Mouse (Mus musculus) heart, adult 2 months (tissue): ENCODE data around the gene Cyp4f15. TPM values are rescaled to one million over a fixed set of nuclear protein-coding genes. Genes with fewer than 3 reads are reported as not detected.
A peak's percentile ranks its signal among the peaks of the same experiment; 100 is the strongest.

ENCODE experiments used
- DNase-seq, 2 experiments: peaks; one replicate each; pipeline ENCODE4 v3.0.0; 2021
- H3K27ac ChIP-seq: fragments of 200-600 bp; 2 replicates; pipeline ENCODE4 v1.8.1; 2022
- H3K27me3 ChIP-seq: fragments of 200-500 bp; 2 replicates; pipeline ENCODE4 v1.6.1; 2012; ENCODE audit warnings: mild to moderate bottlenecking, low read length, inconsistent platforms, mixed read lengths; ENCODE audit not compliant: control insufficient read depth, insufficient read depth
- H3K36me3 ChIP-seq: fragments of 200-500 bp; 2 replicates; pipeline ENCODE4 v1.6.1; 2012; ENCODE audit warnings: low read length, inconsistent platforms; ENCODE audit not compliant: control insufficient read depth, insufficient read depth
- H3K4me1 ChIP-seq: fragments of 200-500 bp; 2 replicates; pipeline ENCODE4 v1.6.1; 2011; ENCODE audit warnings: low read length; ENCODE audit not compliant: control insufficient read depth, insufficient read depth
- H3K4me3 ChIP-seq: fragments of 200-600 bp; 2 replicates; pipeline ENCODE4 v1.8.1; 2022
- H3K79me2 ChIP-seq: fragments of 200-500 bp; replicated peaks from 2 replicates; pipeline ENCODE4 v1.6.1; 2012; ENCODE audit warnings: mild to moderate bottlenecking, inconsistent platforms, low read length, moderate library complexity, mixed read lengths; ENCODE audit not compliant: control insufficient read depth, insufficient read depth
- H3K9ac ChIP-seq: fragments of 200-500 bp; 2 replicates; pipeline ENCODE4 v1.6.1; 2012; ENCODE audit warnings: low read depth, mild to moderate bottlenecking, control low read depth, inconsistent platforms, low read length, mixed read lengths
- CTCF ChIP-seq: fragments of 200-600 bp; IDR thresholded peaks from 2 replicates; pipeline ENCODE4 v1.8.1; 2022; ENCODE audit warnings: antibody characterized with exemption, mild to moderate bottlenecking, moderate library complexity
- EP300 ChIP-seq: fragments of 200-500 bp; IDR thresholded peaks from 2 replicates; pipeline ENCODE4 v1.6.1; 2011; ENCODE audit warnings: low read depth, low read length, control low read depth; ENCODE audit not compliant: insufficient read depth
- POLR2A ChIP-seq: fragments of 200-500 bp; IDR thresholded peaks from 2 replicates; pipeline ENCODE4 v1.6.1; 2011; ENCODE audit warnings: mild to moderate bottlenecking, low read depth, low read length, control low read depth; ENCODE audit not compliant: insufficient read depth
- WGBS: fragments of 180-500 bp; shearing (Covaris S2); methylation state at CpG from one replicate; pipeline ENCODE4 v1.1.7; 2018; 5-methylcytosine and 5-hydroxymethylcytosine counted together
- intact Hi-C: fragments of 180-260 bp; cut with DNase I; formaldehyde crosslinking; loops from one replicate; pipeline ENCODE4 v1.15.1; 2025
- polyA plus RNA-seq: library from polyadenylated mRNA; depleted of rRNA; stranded (reverse); fragments of >200 nt; gene quantifications from 2 replicates; pipeline ENCODE4 v1.2.3, GENCODE M21; 2012
- total RNA-seq, 2 experiments: library from RNA; stranded (reverse); gene quantifications; 2 replicates each; pipeline ENCODE4 v1.2.3; 2021

The Cyp4f15 gene
- total and polyA plus RNA-seq, 3 experiments, result 1.0 TPM; not detected in 2

DNA sequence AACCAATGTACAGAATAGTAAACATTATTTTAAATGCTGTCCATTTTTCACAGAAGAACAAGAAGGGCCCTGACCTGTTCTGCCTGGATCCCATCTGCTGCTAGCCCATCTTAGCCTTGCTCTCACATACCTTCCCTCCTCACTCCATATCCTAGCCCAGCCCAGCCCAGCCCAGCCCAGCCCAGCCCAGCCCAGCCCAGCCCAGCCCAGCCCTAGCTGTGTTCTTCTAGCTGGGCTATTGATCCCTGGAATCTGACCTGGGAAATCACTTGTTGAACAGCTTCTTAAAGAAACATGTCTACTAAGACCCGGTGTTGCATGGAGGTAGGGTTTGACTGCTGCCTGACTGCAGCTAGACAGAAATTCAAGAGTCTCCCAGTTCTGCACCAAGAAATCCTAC lies 27.2 kb upstream of the Cyp4f15 start:
- Histone ChIP-seq H3K4me3 (no peak overlapping the region), H3K36me3 (no peaks in the 10 kb centered on the region), H3K4me1 (no peaks in the 10 kb centered on the region), H3K27me3 (no peaks in the 10 kb centered on the region), H3K27ac (no peak overlapping the region), H3K9ac (no peak overlapping the region), H3K79me2 (no peaks in the 10 kb centered on the region)
- TF ChIP-seq CTCF, result no peak
- no peak for TF ChIP-seq POLR2A
- no peak for TF ChIP-seq EP300
- 82% methylated on average over 1 of the region's 1 CpGs for WGBS
- no peak for DNase-seq
- intact Hi-C loops, result no loop called here

DNA sequence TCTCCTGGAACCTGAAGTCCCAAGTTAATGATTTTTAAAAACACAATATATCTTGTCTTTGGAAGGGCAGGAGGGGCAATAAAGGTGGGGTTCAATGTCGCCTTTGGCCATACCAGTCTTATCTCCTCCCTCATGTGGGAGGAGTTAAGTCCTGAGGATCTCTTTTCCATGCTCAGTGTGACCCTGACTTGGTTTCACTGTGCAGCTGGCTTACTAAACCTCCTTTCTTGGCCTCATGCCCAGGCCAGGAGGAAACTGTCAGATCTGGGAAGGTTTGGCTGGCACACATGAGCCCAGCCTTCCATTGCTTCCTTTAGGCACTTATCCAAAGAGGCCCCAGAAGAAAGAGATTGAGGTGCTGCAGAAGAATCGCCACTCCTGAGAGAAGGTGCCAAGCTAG lies 26.7 kb upstream of the Cyp4f15 start, which contains the start of gene Cyp4f40:
TSS of gene Cyp4f40 (plus strand) at position 189 of the 400 bp plus-strand sequence.
- intact Hi-C loops, result no loop called here
- DNase-seq, result peak in 1 of 2 experiments; percentile 9

DNA sequence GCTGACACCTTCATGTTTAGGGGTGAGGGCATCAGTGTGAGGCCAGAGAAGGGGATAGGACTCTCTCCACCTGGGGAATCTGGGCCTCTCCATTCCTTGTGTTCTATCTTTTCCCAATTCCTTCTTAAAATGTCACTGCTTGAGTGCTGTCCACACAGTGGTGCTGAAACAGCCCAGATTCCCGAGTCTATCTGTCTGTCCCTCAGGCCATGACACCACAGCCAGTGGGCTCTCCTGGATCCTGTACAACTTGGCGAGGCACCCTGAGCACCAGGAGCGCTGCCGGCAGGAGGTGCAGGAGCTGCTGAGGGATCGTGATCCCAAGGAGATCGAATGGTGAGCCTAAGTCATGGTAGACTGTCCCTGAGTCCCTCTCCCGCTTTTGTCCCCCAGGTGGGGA lies 11.5 kb upstream of the Cyp4f15 start:
- Histone ChIP-seq H3K4me3 (no peak overlapping the region), H3K36me3 (no peaks in the 10 kb centered on the region), H3K27me3 (no peaks in the 10 kb centered on the region), H3K27ac (no peak overlapping the region), H3K9ac (no peak overlapping the region), H3K79me2 (no peaks in the 10 kb centered on the region), H3K4me1 (no peaks in the 10 kb centered on the region)
- no peak for DNase-seq
- WGBS, result 51% methylated on average over 7 of the region's 7 CpGs
- TF ChIP-seq POLR2A (no peak), EP300 (no peak), CTCF (no peak)
- intact Hi-C loops, result no loop called here

More for the DNA sequence above, 26.7 kb upstream of the Cyp4f15 start, which contains the start of gene Cyp4f40:
- H3K4me3 ChIP-seq, result no peak within 1 kb of the TSS
- no peak within 1 kb of the TSS for H3K27ac ChIP-seq
- no peaks in the 10 kb centered on the region for H3K79me2 ChIP-seq
- no peaks in the 10 kb centered on the region for H3K4me1 ChIP-seq
- no peaks in the 10 kb centered on the region for H3K27me3 ChIP-seq
- no peaks in the 10 kb centered on the region for H3K36me3 ChIP-seq
- no peak within 1 kb of the TSS for H3K9ac ChIP-seq
- WGBS, result 3% methylated on average over 2 of the region's 2 CpGs
- TF ChIP-seq POLR2A (no peak), CTCF (no peak), EP300 (no peak)

DNA sequence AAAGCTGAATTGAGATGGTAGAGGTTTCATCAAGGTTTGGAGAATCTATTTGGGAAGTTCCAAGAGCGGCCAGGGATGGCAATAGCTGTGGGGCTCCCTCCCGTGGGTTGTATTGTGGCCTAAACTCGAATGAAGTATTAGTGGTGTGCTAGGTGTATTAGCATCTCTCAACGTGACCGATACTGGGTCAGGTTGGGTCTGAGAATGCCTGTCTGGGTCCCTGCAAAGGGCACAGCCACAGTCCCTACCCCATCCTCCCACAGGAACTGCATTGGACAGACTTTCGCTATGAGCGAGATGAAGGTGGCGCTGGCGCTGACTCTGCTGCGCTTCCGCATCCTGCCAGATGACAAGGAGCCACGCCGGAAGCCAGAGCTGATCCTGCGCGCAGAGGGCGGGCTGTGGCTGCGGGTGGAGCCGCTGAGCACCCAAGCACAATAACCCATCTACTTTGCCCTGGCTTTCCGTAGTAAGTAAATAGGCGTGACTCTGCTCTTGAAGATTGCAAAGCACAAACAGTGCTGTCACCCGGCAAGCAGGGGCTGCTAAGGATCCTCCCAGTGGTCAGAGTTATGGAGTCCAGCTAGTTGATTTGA lies 9.3 kb upstream of the Cyp4f15 start:
- intact Hi-C loops, result no loop called here
- 34% methylated on average over 21 of the region's 21 CpGs for WGBS
- no peaks in the 10 kb centered on the region for H3K27me3 ChIP-seq
- no peak overlapping the region for H3K27ac ChIP-seq
- H3K79me2 ChIP-seq, result no peaks in the 10 kb centered on the region
- no peak for DNase-seq
- no peaks in the 10 kb centered on the region for H3K36me3 ChIP-seq
- TF ChIP-seq POLR2A (no peak), EP300 (no peak), CTCF (no peak)
- no peak overlapping the region for H3K4me3 ChIP-seq
- no peak overlapping the region for H3K9ac ChIP-seq
- H3K4me1 ChIP-seq, result no peaks in the 10 kb centered on the region

GRCm38 (mm10) chr17:32680404-32680803 lies 5.0 kb upstream of the Cyp4f15 start:
- no peak for DNase-seq
- TF ChIP-seq EP300, result no peak
- no peak for TF ChIP-seq POLR2A
- peak; percentile 88 for TF ChIP-seq CTCF
- Histone ChIP-seq H3K79me2 (no peaks in the 10 kb centered on the region), H3K36me3 (no peaks in the 10 kb centered on the region), H3K9ac (no peak overlapping the region), H3K4me3 (no peak overlapping the region), H3K4me1 (no peaks in the 10 kb centered on the region), H3K27me3 (no peaks in the 10 kb centered on the region), H3K27ac (no peak overlapping the region)
- WGBS, result 12% methylated on average over 2 of the region's 2 CpGs
- intact Hi-C loops, result loop anchor here (1.0 to 2.0 kb wide), 3 partner anchors 46 to 152 kb away; no protein-coding TSS in a partner anchor

GRCm38 (mm10) chr17:32686722-32687121 lies 1.3 kb downstream of the Cyp4f15 start:
- no peak for TF ChIP-seq CTCF
- intact Hi-C loops, result no loop called here
- WGBS, result 87% methylated on average over 5 of the region's 5 CpGs
- Histone ChIP-seq H3K4me1 (no peaks in the 10 kb centered on the region), H3K27ac (no peak overlapping the region), H3K9ac (no peak overlapping the region), H3K79me2 (no peaks in the 10 kb centered on the region), H3K36me3 (no peaks in the 10 kb centered on the region), H3K4me3 (no peak overlapping the region), H3K27me3 (no peaks in the 10 kb centered on the region)
- no peak for DNase-seq
